Mouse (Mus musculus) liver, embryonic 11.5 days (tissue): ENCODE measurements around the gene Zfp512b. TPM values are rescaled to one million over a fixed set of nuclear protein-coding genes. Genes with fewer than 3 reads are reported as not detected.
A peak's percentile ranks its signal among the peaks of the same experiment; 100 is the strongest.

Experiments
- ATAC-seq: fragments of 200-750 bp; cut with Nextera tagmentation; replicated peaks from 2 replicates; pipeline ENCODE4 v1.8.0; 2017; ENCODE audit warnings: moderate number of reproducible peaks, mild to moderate bottlenecking, moderate TSS enrichment, moderate library complexity; ENCODE audit not compliant: low FRiP score
- DNase-seq: peaks from one replicate; pipeline ENCODE4 v3.0.0-alpha.2; 2017; ENCODE audit warnings: low spot score
- H3K27ac ChIP-seq: fragments of 300-500 bp; sonication (generic); 2 replicates; pipeline ENCODE4 v1.5.1; 2014; ENCODE audit warnings: mild to moderate bottlenecking, low read depth, low read length, control low read depth
- H3K27me3 ChIP-seq: fragments of 300-500 bp; sonication (generic); replicated peaks from 2 replicates; pipeline ENCODE4 v1.6.1; 2014; ENCODE audit warnings: low read length, mixed read lengths; ENCODE audit not compliant: control insufficient read depth, insufficient read depth
- H3K36me3 ChIP-seq: fragments of 300-500 bp; sonication (generic); 2 replicates; pipeline ENCODE4 v1.6.1; 2014; ENCODE audit warnings: mild to moderate bottlenecking, low read length, moderate library complexity, mixed read lengths; ENCODE audit not compliant: control insufficient read depth, insufficient read depth
- H3K4me1 ChIP-seq: fragments of 300-500 bp; sonication (generic); replicated peaks from 2 replicates; pipeline ENCODE4 v1.6.1; 2014; ENCODE audit warnings: low read length, mixed read lengths; ENCODE audit not compliant: control insufficient read depth, insufficient read depth
- H3K4me2 ChIP-seq: fragments of 300-500 bp; sonication (generic); 2 replicates; pipeline ENCODE4 v1.6.1; 2014; ENCODE audit warnings: mild to moderate bottlenecking, control low read depth, moderate library complexity
- H3K4me3 ChIP-seq: fragments of 300-500 bp; sonication (generic); 2 replicates; pipeline ENCODE4 v1.5.1; 2014; ENCODE audit warnings: low read depth, low read length, control low read depth
- H3K9ac ChIP-seq: fragments of 300-500 bp; sonication (generic); 2 replicates; pipeline ENCODE4 v1.6.1; 2014; ENCODE audit warnings: low read depth, low read length, control low read depth
- H3K9me3 ChIP-seq: fragments of 300-500 bp; sonication (generic); 2 replicates; pipeline ENCODE4 v1.6.1; 2016; ENCODE audit warnings: low read length, inconsistent platforms, mixed read lengths; ENCODE audit not compliant: control insufficient read depth
- WGBS: fragments of 180-500 bp; shearing (Covaris S2); extraction: QIAGEN DNeasy Blood & Tissue Kit; methylation state at CpG from one replicate; pipeline ENCODE4 v1.1.7; 2014; 5-methylcytosine and 5-hydroxymethylcytosine counted together
- polyA plus RNA-seq: library from polyadenylated mRNA; unstranded; fragments of >200 nt; fragmentation: Nextera tagmentation; extraction: Ambion mirVana; gene quantifications from 2 replicates; pipeline ENCODE4 v1.2.1, GENCODE M21; 2014

The Zfp512b gene
- polyA plus RNA-seq, 1 experiment from 2014 or later = 31.2 TPM

- H3K9ac ChIP-seq = peak overlapping the region; percentile 76
- peak; percentile 94 for DNase-seq
- H3K9me3 ChIP-seq = no peaks in the 10 kb centered on the region
- peak overlapping the region; percentile 77 for H3K4me3 ChIP-seq
- ATAC-seq = peak; percentile 93
- peak overlapping the region; percentile 71 for H3K4me2 ChIP-seq
- H3K27me3 ChIP-seq = no peaks in the 10 kb centered on the region; the same call in 1 of the 2 replicates
- H3K27ac ChIP-seq = peak overlapping the region; percentile 78
- WGBS = 2% methylated on average over 57 of the region's 57 CpGs
- H3K4me1 ChIP-seq = peaks cover 23% of the 10 kb centered on the region
- no peaks in the 10 kb centered on the region for H3K36me3 ChIP-seq
Measured at GRCm38 (mm10) chr2:181600828-181601750, 8.5 kb upstream of the Zfp512b start.

- Histone ChIP-seq H3K4me1 (peaks cover 23% of the 10 kb centered on the region), H3K9me3 (no peaks in the 10 kb centered on the region), H3K36me3 (no peaks in the 10 kb centered on the region), H3K4me3 (peak overlapping the region; percentile 77), H3K27ac (peak overlapping the region; percentile 78; the same call in 1 of the 2 replicates), H3K9ac (peak overlapping the region; percentile 76), H3K4me2 (peak overlapping the region; percentile 71), H3K27me3 (no peaks in the 10 kb centered on the region; the same call in 1 of the 2 replicates)
- 67% methylated on average over 6 of the region's 6 CpGs for WGBS
- no peak for ATAC-seq
- no peak for DNase-seq
Measured at GRCm38 (mm10) chr2:181600226-181600758, 7.7 kb upstream of the Zfp512b start.

GRCm38 (mm10) chr2:181598454-181599351 is 6.1 kb upstream of the Zfp512b start, which contains the start of gene Samd10:
Gene Samd10, minus strand, starts transcription at chr2:181599212.
- no peak within 1 kb of the TSS for H3K27ac ChIP-seq
- ATAC-seq = no peak; the same call in 1 of the 2 replicates
- peak within 1 kb of the TSS; percentile 73 for H3K4me3 ChIP-seq
- H3K4me1 ChIP-seq = peaks cover 23% of the 10 kb centered on the region
- no peaks in the 10 kb centered on the region for H3K9me3 ChIP-seq
- peak; percentile 66 for DNase-seq
- peak within 1 kb of the TSS; percentile 77 for H3K4me2 ChIP-seq
- no peaks in the 10 kb centered on the region for H3K36me3 ChIP-seq
- peak within 1 kb of the TSS; percentile 79 for H3K9ac ChIP-seq
- no peaks in the 10 kb centered on the region; the same call in 1 of the 2 replicates for H3K27me3 ChIP-seq
- WGBS = 1% methylated on average over 71 of the region's 71 CpGs

GRCm38 (mm10) chr2:181597378-181598061 is 4.9 kb upstream of the Zfp512b start:
- Histone ChIP-seq H3K4me1 (peaks cover 29% of the 10 kb centered on the region), H3K36me3 (no peaks in the 10 kb centered on the region), H3K9ac (no peak overlapping the region), H3K27ac (no peak overlapping the region), H3K4me3 (no peak overlapping the region), H3K4me2 (no peak overlapping the region; the same call in 1 of the 2 replicates), H3K9me3 (no peaks in the 10 kb centered on the region), H3K27me3 (no peaks in the 10 kb centered on the region; the same call in 1 of the 2 replicates)
- WGBS = 52% methylated on average over 7 of the region's 7 CpGs
- ATAC-seq (no peak), DNase-seq (no peak)

- Histone ChIP-seq H3K27ac (no peak overlapping the region), H3K36me3 (no peaks in the 10 kb centered on the region), H3K4me3 (no peak overlapping the region), H3K4me2 (no peak overlapping the region), H3K9me3 (no peaks in the 10 kb centered on the region), H3K9ac (no peak overlapping the region), H3K27me3 (no peaks in the 10 kb centered on the region; the same call in 1 of the 2 replicates), H3K4me1 (peaks cover 26% of the 10 kb centered on the region)
- WGBS = 47% methylated on average over 6 of the region's 6 CpGs
- DNase-seq = no peak
- no peak for ATAC-seq
Measured at GRCm38 (mm10) chr2:181596221-181596960, 3.8 kb upstream of the Zfp512b start.

GRCm38 (mm10) chr2:181594946-181595696 is 2.5 kb upstream of the Zfp512b start:
- no peaks in the 10 kb centered on the region for H3K9me3 ChIP-seq
- no peak overlapping the region for H3K4me2 ChIP-seq
- peaks cover 33% of the 10 kb centered on the region for H3K4me1 ChIP-seq
- no peak for ATAC-seq
- no peak overlapping the region for H3K9ac ChIP-seq
- H3K36me3 ChIP-seq = peaks cover 3% of the 10 kb centered on the region; the same call in 1 of the 2 replicates
- no peak overlapping the region for H3K27ac ChIP-seq
- DNase-seq = no peak
- 77% methylated on average over 4 of the region's 4 CpGs for WGBS
- no peaks in the 10 kb centered on the region; the same call in 1 of the 2 replicates for H3K27me3 ChIP-seq
- no peak overlapping the region for H3K4me3 ChIP-seq

GRCm38 (mm10) chr2:181593937-181594336 is 1.3 kb upstream of the Zfp512b start:
- ATAC-seq (no peak), DNase-seq (no peak)
- Histone ChIP-seq H3K4me3 (no peak overlapping the region), H3K9me3 (no peaks in the 10 kb centered on the region), H3K27me3 (no peaks in the 10 kb centered on the region; the same call in 1 of the 2 replicates), H3K4me1 (peaks cover 33% of the 10 kb centered on the region), H3K9ac (no peak overlapping the region), H3K27ac (no peak overlapping the region), H3K4me2 (no peak overlapping the region), H3K36me3 (peaks cover 11% of the 10 kb centered on the region)
